Mouse (Mus musculus): ENCODE measurements at regions not wholly inside any gene's neighbourhood (a gene's known extent, or its start where the extent isn't known, plus 50 kb on each side); places are given as distances from the start of the nearest gene placed in this dataset.

- TF ChIP-seq CTCF (IDR thresholded peaks at IDR 0.05) (no peak), POLR2A (IDR thresholded peaks at IDR 0.05; ENCODE audit: insufficient read depth, low read depth, low read length) (no peak)
Measured at GRCm38 (mm10) chr1:183573621-183574585, 155.9 kb downstream of the Hhipl2 start.
